Mouse (Mus musculus): ENCODE measurements around the gene Cnot6. TPM values are rescaled to one million over a fixed set of nuclear protein-coding genes. Genes with fewer than 3 reads are reported as not detected.

Cnot6 gene
- polyA plus RNA-seq, 1 experiment from 2014 or later, result 61.5 TPM

- H3K4me3 ChIP-seq, result peak overlapping the region; percentile 20; the same call in 1 of the 2 replicates
These were observed 60.0 kb downstream of the Cnot6 start for GRCm38 (mm10) chr11:49652401-49653078.

GRCm38 (mm10) chr11:49651762-49652322 lies 60.7 kb downstream of the Cnot6 start:
- no peak overlapping the region for H3K4me2 ChIP-seq

More at GRCm38 (mm10) chr11:49652401-49653078, 60.0 kb downstream of the Cnot6 start:
- H3K9ac ChIP-seq, result peak overlapping the region; percentile 44; the same call in 1 of the 2 replicates
- ATAC-seq (ENCODE audit: insufficient number of reproducible peaks, low FRiP score), result peak; percentile 76
- peak overlapping the region; percentile 64 for H3K4me2 ChIP-seq
- H3K9me3 ChIP-seq (replicated peaks), result 0 out of 2 replicates have a peak, but pooled peaks cover 4% of the 10 kb centered on the region
- no peak overlapping the region for H3K27ac ChIP-seq (ENCODE audit: poor library complexity, severe bottlenecking)
- 22% methylated on average over 19 of the region's 19 CpGs for WGBS
- H3K4me1 ChIP-seq (replicated peaks), result peaks cover 32% of the 10 kb centered on the region
- H3K36me3 ChIP-seq, result no peaks in the 10 kb centered on the region
- no peaks in the 10 kb centered on the region for H3K27me3 ChIP-seq (replicated peaks)

GRCm38 (mm10) chr11:49650994-49651761 lies 61.3 kb downstream of the Cnot6 start:
- peak overlapping the region; percentile 11; the same call in 1 of the 2 replicates for H3K4me2 ChIP-seq
- ATAC-seq (ENCODE audit: insufficient number of reproducible peaks, low FRiP score), result peak; percentile 83
- no peak overlapping the region for H3K9ac ChIP-seq
- H3K9me3 ChIP-seq (replicated peaks), result 0 out of 2 replicates have a peak, but pooled peaks cover 4% of the 10 kb centered on the region
- 58% methylated on average over 16 of the region's 16 CpGs for WGBS
- no peak overlapping the region for H3K4me3 ChIP-seq
- no peaks in the 10 kb centered on the region for H3K27me3 ChIP-seq (replicated peaks)
- peaks cover 29% of the 10 kb centered on the region for H3K4me1 ChIP-seq (replicated peaks)
- peak overlapping the region; percentile 60 for H3K27ac ChIP-seq (ENCODE audit: poor library complexity, severe bottlenecking)
- H3K36me3 ChIP-seq, result no peaks in the 10 kb centered on the region

More at GRCm38 (mm10) chr11:49651762-49652322, 60.7 kb downstream of the Cnot6 start:
- H3K4me1 ChIP-seq (replicated peaks), result peaks cover 27% of the 10 kb centered on the region
- no peaks in the 10 kb centered on the region for H3K27me3 ChIP-seq (replicated peaks)
- ATAC-seq (ENCODE audit: insufficient number of reproducible peaks, low FRiP score), result no peak
- 80% methylated on average over 10 of the region's 10 CpGs for WGBS
- H3K36me3 ChIP-seq, result no peaks in the 10 kb centered on the region
- 0 out of 2 replicates have a peak, but pooled peaks cover 4% of the 10 kb centered on the region for H3K9me3 ChIP-seq (replicated peaks)
- peak overlapping the region; percentile 31; the same call in 1 of the 2 replicates for H3K27ac ChIP-seq (ENCODE audit: poor library complexity, severe bottlenecking)
- no peak overlapping the region for H3K9ac ChIP-seq
- no peak overlapping the region for H3K4me3 ChIP-seq

DNA sequence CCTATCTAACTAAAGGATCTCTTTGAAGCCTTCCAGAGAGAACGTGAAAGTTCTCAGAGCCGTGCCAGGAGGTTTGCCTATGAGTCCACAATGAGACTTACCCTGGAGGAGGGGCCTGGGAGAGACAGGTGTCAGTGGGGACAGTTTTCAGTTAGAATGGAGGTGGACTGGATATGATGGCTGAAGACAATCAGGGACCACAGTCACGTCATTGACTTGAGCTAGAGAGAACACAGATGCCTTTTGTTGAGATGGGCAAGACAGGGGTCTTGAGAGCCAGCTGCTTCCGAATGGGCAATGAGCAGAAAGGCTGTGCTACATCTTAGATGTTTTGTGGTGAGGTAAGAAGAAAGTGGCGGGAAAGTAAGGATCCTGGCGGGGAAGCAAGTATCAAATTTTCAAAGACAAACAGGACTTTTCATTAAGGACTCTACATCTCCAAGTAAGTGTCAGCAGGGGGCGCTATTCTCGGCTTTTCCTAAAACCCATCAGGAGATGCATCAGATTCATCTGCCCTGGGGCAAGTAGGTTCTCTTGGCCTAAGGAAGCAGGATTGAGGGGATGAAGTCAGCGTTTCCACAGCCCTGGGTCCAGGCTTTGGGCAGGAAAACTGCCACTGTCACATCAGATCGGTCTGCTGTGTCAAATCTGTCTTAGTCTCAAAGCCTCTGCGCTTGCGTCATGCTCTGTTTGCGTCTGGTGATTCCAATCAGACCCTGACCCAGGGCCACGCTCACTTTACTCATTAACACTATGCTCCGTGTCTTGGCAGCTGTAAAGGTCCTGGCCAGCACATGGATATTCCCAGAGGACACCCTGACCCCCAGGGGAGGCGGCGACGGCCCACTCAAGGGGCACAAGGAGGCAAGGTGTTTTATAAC lies 62.2 kb downstream of the Cnot6 start:
- no peaks in the 10 kb centered on the region for H3K27me3 ChIP-seq (replicated peaks)
- H3K4me1 ChIP-seq (replicated peaks), result peaks cover 38% of the 10 kb centered on the region
- H3K27ac ChIP-seq (ENCODE audit: poor library complexity, severe bottlenecking), result peak overlapping the region; percentile 60; the same call in 1 of the 2 replicates
- H3K9ac ChIP-seq, result no peak overlapping the region
- 0 out of 2 replicates have a peak, but pooled peaks cover 4% of the 10 kb centered on the region for H3K9me3 ChIP-seq (replicated peaks)
- WGBS, result 52% methylated on average over 18 of the region's 18 CpGs
- H3K36me3 ChIP-seq, result no peaks in the 10 kb centered on the region
- peak overlapping the region; percentile 11; the same call in 1 of the 2 replicates for H3K4me2 ChIP-seq
- H3K4me3 ChIP-seq, result no peak overlapping the region; the same call in 1 of the 2 replicates
- ATAC-seq (ENCODE audit: insufficient number of reproducible peaks, low FRiP score), result no peak

DNA sequence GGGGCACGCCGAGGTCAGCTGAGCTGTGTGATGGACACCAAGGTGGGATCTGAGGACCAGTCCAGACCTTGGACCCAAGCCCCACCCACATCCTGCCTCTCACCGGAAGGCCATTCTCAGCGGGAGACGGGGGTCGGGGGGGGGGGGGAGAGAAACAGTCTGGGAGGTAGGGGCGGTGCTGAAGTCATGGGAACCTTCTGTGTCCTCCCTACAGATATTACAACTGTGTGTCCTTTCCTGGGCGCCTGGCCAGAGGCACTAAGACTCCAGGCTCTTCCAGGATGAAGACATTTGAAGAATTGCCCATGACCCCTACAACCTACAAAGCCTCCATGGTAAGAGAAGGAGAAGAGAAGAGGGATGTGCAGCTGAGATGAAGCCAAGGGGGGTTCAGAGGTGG lies 66.8 kb downstream of the Cnot6 start:
- Histone ChIP-seq H3K9ac (no peak overlapping the region), H3K4me2 (no peak overlapping the region), H3K27me3 (replicated peaks) (no peaks in the 10 kb centered on the region), H3K27ac (ENCODE audit: poor library complexity, severe bottlenecking) (no peak overlapping the region), H3K9me3 (replicated peaks) (no peaks in the 10 kb centered on the region), H3K4me3 (no peak overlapping the region), H3K4me1 (replicated peaks) (peaks cover 18% of the 10 kb centered on the region), H3K36me3 (peaks cover 7% of the 10 kb centered on the region; the same call in 1 of the 2 replicates)
- 0 out of 2 replicates have a peak, but pooled peaks have one; percentile 15 for ATAC-seq (ENCODE audit: insufficient number of reproducible peaks, low FRiP score)
- WGBS, result 46% methylated on average over 8 of the region's 8 CpGs

DNA sequence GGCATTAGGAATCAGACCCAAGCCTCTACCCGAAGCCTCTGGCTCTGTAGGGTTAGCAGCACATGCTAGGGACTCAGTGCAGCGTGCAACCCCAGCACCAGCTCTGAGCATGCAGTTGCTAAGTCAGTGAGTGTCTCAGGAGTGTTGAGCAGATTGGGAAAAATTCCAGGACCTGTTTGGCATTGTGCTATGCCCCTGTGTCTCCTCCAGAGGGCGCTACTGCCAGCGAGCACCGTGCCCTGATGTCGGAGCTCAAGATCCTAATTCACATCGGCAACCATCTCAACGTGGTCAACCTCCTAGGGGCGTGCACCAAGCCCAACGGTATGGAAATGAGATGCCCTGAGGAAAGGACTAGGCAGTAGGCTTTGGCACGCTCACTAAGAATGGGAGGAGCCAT lies 76.1 kb downstream of the Cnot6 start:
- Histone ChIP-seq H3K36me3 (peaks cover 5% of the 10 kb centered on the region), H3K4me1 (replicated peaks) (peaks cover 20% of the 10 kb centered on the region; the same call in 1 of the 2 replicates), H3K9me3 (replicated peaks) (no peaks in the 10 kb centered on the region), H3K4me3 (peak overlapping the region; percentile 20; the same call in 1 of the 2 replicates), H3K27ac (ENCODE audit: poor library complexity, severe bottlenecking) (no peak overlapping the region), H3K9ac (no peak overlapping the region), H3K4me2 (peak overlapping the region; percentile 35), H3K27me3 (replicated peaks) (peaks cover 63% of the 10 kb centered on the region)
- WGBS, result 10% methylated on average over 11 of the region's 11 CpGs
- no peak; the same call in 1 of the 2 replicates for ATAC-seq (ENCODE audit: insufficient number of reproducible peaks, low FRiP score)

- peaks cover 5% of the 10 kb centered on the region for H3K36me3 ChIP-seq
- no peak overlapping the region for H3K27ac ChIP-seq (ENCODE audit: poor library complexity, severe bottlenecking)
- peaks cover 20% of the 10 kb centered on the region; the same call in 1 of the 2 replicates for H3K4me1 ChIP-seq (replicated peaks)
- no peak overlapping the region for H3K9ac ChIP-seq
- 62% methylated on average over 6 of the region's 6 CpGs for WGBS
- ATAC-seq (ENCODE audit: insufficient number of reproducible peaks, low FRiP score), result no peak
- H3K9me3 ChIP-seq (replicated peaks), result no peaks in the 10 kb centered on the region
- H3K4me3 ChIP-seq, result no peak overlapping the region
- H3K27me3 ChIP-seq (replicated peaks), result peaks cover 64% of the 10 kb centered on the region
- H3K4me2 ChIP-seq, result no peak overlapping the region
These were observed 76.9 kb downstream of the Cnot6 start for GRCm38 (mm10) chr11:49635671-49636070.

- H3K36me3 ChIP-seq, result peaks cover 5% of the 10 kb centered on the region
- H3K4me3 ChIP-seq, result 0 out of 2 replicates have a peak overlapping the region, but pooled peaks have one; percentile 3
- 24% methylated on average over 22 of the region's 22 CpGs for WGBS
- no peak overlapping the region for H3K9ac ChIP-seq
- no peaks in the 10 kb centered on the region for H3K9me3 ChIP-seq (replicated peaks)
- H3K4me1 ChIP-seq (replicated peaks), result peaks cover 20% of the 10 kb centered on the region; the same call in 1 of the 2 replicates
- peak overlapping the region; percentile 45 for H3K4me2 ChIP-seq
- no peak for ATAC-seq (ENCODE audit: insufficient number of reproducible peaks, low FRiP score)
- H3K27me3 ChIP-seq (replicated peaks), result peaks cover 71% of the 10 kb centered on the region
- no peak overlapping the region for H3K27ac ChIP-seq (ENCODE audit: poor library complexity, severe bottlenecking)
These were observed 78.4 kb downstream of the Cnot6 start for GRCm38 (mm10) chr11:49634101-49634500.

- Histone ChIP-seq H3K4me2 (no peak overlapping the region), H3K36me3 (no peaks in the 10 kb centered on the region; the same call in 1 of the 2 replicates), H3K4me1 (replicated peaks) (peaks cover 20% of the 10 kb centered on the region; the same call in 1 of the 2 replicates), H3K4me3 (no peak overlapping the region), H3K9ac (no peak overlapping the region), H3K9me3 (replicated peaks) (no peaks in the 10 kb centered on the region), H3K27me3 (replicated peaks) (peaks cover 56% of the 10 kb centered on the region), H3K27ac (ENCODE audit: poor library complexity, severe bottlenecking) (no peak overlapping the region)
- 63% methylated on average over 2 of the region's 2 CpGs for WGBS
- no peak for ATAC-seq (ENCODE audit: insufficient number of reproducible peaks, low FRiP score)
These were observed 80.3 kb downstream of the Cnot6 start for GRCm38 (mm10) chr11:49632256-49632655.

DNA sequence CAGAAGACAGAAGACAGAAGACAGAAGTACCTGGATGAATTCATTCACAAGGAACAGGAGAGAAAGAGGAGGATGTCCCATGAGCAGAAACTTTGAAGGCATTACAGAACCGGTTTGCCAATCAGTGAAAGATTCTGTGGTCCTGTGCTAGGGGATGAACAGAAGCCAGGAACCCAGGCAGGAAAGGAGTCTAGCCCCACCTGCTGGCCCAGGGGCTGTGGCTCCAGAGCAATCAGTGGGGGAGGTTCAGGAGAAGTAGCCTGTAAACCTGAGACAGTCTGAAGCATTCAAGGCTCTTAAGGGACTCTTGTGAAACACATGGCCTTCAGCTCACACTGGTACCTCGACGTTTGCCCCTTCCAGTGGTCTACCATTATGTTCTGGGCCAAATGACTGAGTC lies 81.4 kb downstream of the Cnot6 start:
- ATAC-seq (ENCODE audit: insufficient number of reproducible peaks, low FRiP score), result no peak
- Histone ChIP-seq H3K9me3 (replicated peaks) (no peaks in the 10 kb centered on the region), H3K4me3 (no peak overlapping the region), H3K36me3 (peaks cover under 1% of the 10 kb centered on the region; the same call in 1 of the 2 replicates), H3K9ac (no peak overlapping the region), H3K27ac (ENCODE audit: poor library complexity, severe bottlenecking) (no peak overlapping the region), H3K27me3 (replicated peaks) (peaks cover 45% of the 10 kb centered on the region), H3K4me2 (no peak overlapping the region), H3K4me1 (replicated peaks) (peaks cover 12% of the 10 kb centered on the region; the same call in 1 of the 2 replicates)
- 24% methylated on average over 3 of the region's 3 CpGs for WGBS

Data from heart, embryonic 12.5 days (tissue).